Comparison of ENCODE assay signal across 8 mouse cellular contexts in the genomic region with DNA sequence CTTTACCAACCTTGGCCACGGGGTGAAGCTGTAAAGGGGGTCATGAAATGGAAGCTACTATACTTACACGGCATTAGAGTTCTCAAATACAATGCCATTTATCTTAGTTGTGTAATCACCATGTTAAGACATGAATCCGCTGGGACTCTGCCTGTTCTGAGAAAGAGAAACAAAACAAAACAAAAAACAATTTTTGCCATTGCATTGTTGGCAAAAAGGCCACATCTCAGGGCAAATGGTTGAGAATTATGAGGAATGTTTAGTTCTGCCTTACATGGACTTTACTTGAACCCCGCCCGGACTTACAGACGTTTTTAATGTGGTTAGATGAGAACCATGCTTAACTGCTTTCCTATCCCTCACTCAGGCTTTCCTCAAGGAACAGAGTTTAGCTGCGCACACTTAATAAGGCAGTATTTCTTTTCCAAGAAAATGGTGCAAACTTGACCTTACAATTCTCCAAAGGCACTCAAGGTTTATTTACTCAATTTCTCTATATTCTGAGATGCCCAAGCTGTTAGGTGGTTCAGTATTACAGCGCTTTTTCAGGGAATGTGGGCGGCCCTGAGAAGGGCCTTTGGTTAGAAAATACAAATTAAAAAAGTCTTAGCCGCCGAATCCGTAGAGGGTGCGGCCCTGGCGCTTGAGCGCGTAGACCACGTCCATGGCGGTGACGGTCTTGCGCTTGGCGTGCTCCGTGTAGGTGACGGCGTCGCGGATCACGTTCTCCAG. TPM values are rescaled to one million over a fixed set of nuclear protein-coding genes. Genes with fewer than 3 reads are reported as not detected.
DNase-seq lines count a peak whose midpoint lies in the region; ATAC-seq and TF ChIP-seq lines count a peak whose summit lies in the region.

No protein-coding gene starts in this region.

- no peak for TF ChIP-seq POLR2A in thymus, adult 2 months (IDR thresholded peaks at IDR 0.05; ENCODE audit: control insufficient read depth, extremely low read depth, insufficient read depth, low read length, poor library complexity)

- peaks cover 12% of the 10 kb centered on the region for H3K4me1 ChIP-seq in thymus, adult 2 months (replicated peaks; ENCODE audit: control insufficient read depth, insufficient read depth, low read length)
- H3K4me1 ChIP-seq in hindbrain, embryonic 11.5 days (replicated peaks; ENCODE audit: control insufficient read depth, insufficient read depth, low read length): peaks cover 8% of the 10 kb centered on the region; the same call in 1 of the 2 replicates

- H3K9me3 ChIP-seq in hindbrain, embryonic 11.5 days (ENCODE audit: control insufficient read depth, low read length): no peaks in the 10 kb centered on the region

- no peaks in the 10 kb centered on the region for H3K79me2 ChIP-seq in macrophage (ENCODE audit: inconsistent target)

- H3K27ac ChIP-seq in thymus, adult 2 months (ENCODE audit: control insufficient read depth, insufficient read depth, low read length): peak overlapping the region; percentile 78
- peak overlapping the region; percentile 83 for H3K27ac ChIP-seq in hindbrain, embryonic 11.5 days (ENCODE audit: low read depth, low read length)
- peak overlapping the region; percentile 62 for H3K27ac ChIP-seq in macrophage

- H3K4me2 ChIP-seq in hindbrain, embryonic 11.5 days (replicated peaks; ENCODE audit: low read depth, low read length): peak overlapping the region; percentile 46

- H3K27me3 ChIP-seq in thymus, adult 2 months (ENCODE audit: control insufficient read depth, insufficient read depth, low read length): no peaks in the 10 kb centered on the region
- H3K27me3 ChIP-seq in hindbrain, embryonic 11.5 days (ENCODE audit: control insufficient read depth, insufficient read depth, low read length): no peaks in the 10 kb centered on the region

- peak overlapping the region; percentile 40 for H3K4me3 ChIP-seq in thymus, adult 2 months (ENCODE audit: control insufficient read depth, insufficient read depth, low read length)
- H3K4me3 ChIP-seq in hindbrain, embryonic 11.5 days (ENCODE audit: low read depth, low read length): peak overlapping the region; percentile 35
- H3K4me3 ChIP-seq in macrophage (ENCODE audit: inconsistent target): peak overlapping the region; percentile 26

- DNase-seq in cerebellum, postnatal 10 days: peak; percentile 32 to 53
- DNase-seq in cerebellum, adult 11 months: no peak
- DNase-seq in thymus, adult 2 months: no peak
- no peak for DNase-seq in thymus, adult 18-20 months
- peak; percentile 50 for DNase-seq in hindbrain, embryonic 11.5 days (ENCODE audit: low spot score)
- DNase-seq in adrenal gland, adult 2 months: no peak
- no peak for DNase-seq in left cerebral cortex, adult 9 months (ENCODE audit: low spot score in 2 of 2)

- TF ChIP-seq CTCF in thymus, adult 2 months (IDR thresholded peaks at IDR 0.05; ENCODE audit: borderline replicate concordance, control insufficient read depth, extremely low read depth, insufficient read depth, low read length, poor library complexity): no peak

- peak overlapping the region; percentile 34; the same call in 1 of the 2 replicates for H3K9ac ChIP-seq in hindbrain, embryonic 11.5 days (ENCODE audit: low read depth, low read length)

- H3K36me3 ChIP-seq in thymus, adult 2 months (ENCODE audit: control insufficient read depth, insufficient read depth, low read length): no peaks in the 10 kb centered on the region
- H3K36me3 ChIP-seq in hindbrain, embryonic 11.5 days (ENCODE audit: control insufficient read depth, insufficient read depth, low read length): no peaks in the 10 kb centered on the region
- H3K36me3 ChIP-seq in macrophage (ENCODE audit: inconsistent target): no peaks in the 10 kb centered on the region

- ATAC-seq in hindbrain, embryonic 11.5 days (ENCODE audit: low FRiP score): peak; percentile 20; the same call in 1 of the 2 replicates

- 1% methylated on average over 22 of the region's 27 CpGs for WGBS in thymus, adult 2 months
- 2% methylated on average over 20 of the region's 27 CpGs for WGBS in hindbrain, embryonic 11.5 days
- 3% methylated on average over 13 of the region's 27 CpGs for WGBS in macrophage (ENCODE audit: missing documents)

RNA-seq across cellular contexts. Expression of a gene that starts 0.6 kb away (rescaled TPM):
- polyA plus RNA-seq in thymus, adult 2 months (2012; rRNA removed): 295 and 320 TPM in 2 replicates
- polyA plus RNA-seq in hindbrain, embryonic 11.5 days (2014; fragmentation: Nextera tagmentation; extraction: Ambion mirVana): 0.32 TPM in 1 of 2 replicates, not detected in the other
- total RNA-seq in macrophage (2018; cell fraction: chromatin; rRNA removed): 10 to 100 TPM in 1 of 26 experiments, 1 to 10 TPM in 13, not detected in 12; 1.7 to 19.1 (median 4.2) TPM
- total RNA-seq in macrophage (2018; cell fraction: cytosol; rRNA removed): 10 to 100 TPM in 19 of 26 experiments, 1 to 10 TPM in 7; 5.3 to 39.2 (median 14.2) TPM
- total RNA-seq in macrophage (2018; cell fraction: nucleus; rRNA removed): 10 to 100 TPM in 3 of 26 experiments, 1 to 10 TPM in 17, not detected in 6; 1.7 to 19.3 (median 5.2) TPM
- not detected in 3 replicates for polyA plus RNA-seq in macrophage (2018)
- total RNA-seq in adrenal gland, adult 2 months (2021): 10 to 100 TPM; 21.1 to 26.3 TPM
- polyA plus RNA-seq in adrenal gland, adult 2 months (2012; rRNA removed): 0.36 and 2.1 TPM in 2 replicates

RNA-seq across cellular contexts. Expression of a gene that starts 1.8 kb away (rescaled TPM):
- 348 and 451 TPM in 2 replicates for polyA plus RNA-seq in thymus, adult 2 months (2012; rRNA removed)
- 3.4 and 5.3 TPM in 2 replicates for polyA plus RNA-seq in hindbrain, embryonic 11.5 days (2014; fragmentation: Nextera tagmentation; extraction: Ambion mirVana)
- total RNA-seq in macrophage (2018; cell fraction: chromatin; rRNA removed): 10 to 100 TPM in 5 of 26 experiments, 1 to 10 TPM in 12, not detected in 9; 3.3 to 49.0 (median 5.9) TPM
- total RNA-seq in macrophage (2018; cell fraction: cytosol; rRNA removed): 10 to 100 TPM in 17 of 26 experiments, 1 to 10 TPM in 9; 3.3 to 36.0 (median 11.7) TPM
- total RNA-seq in macrophage (2018; cell fraction: nucleus; rRNA removed): 10 to 100 TPM in 7 of 26 experiments, 1 to 10 TPM in 15, not detected in 4; 2.1 to 57.8 (median 5.7) TPM
- polyA plus RNA-seq in macrophage (2018): not detected in 3 replicates
- total RNA-seq in adrenal gland, adult 2 months (2021): 10 to 100 TPM; 32.5 to 35.7 TPM
- polyA plus RNA-seq in adrenal gland, adult 2 months (2012; rRNA removed): 4.2 and 6.6 TPM in 2 replicates

RNA-seq across cellular contexts. Expression of a gene that starts 3.1 kb away (rescaled TPM):
- polyA plus RNA-seq in thymus, adult 2 months (2012; rRNA removed): 18.2 and 21.2 TPM in 2 replicates
- 2.4 and 3.7 TPM in 2 replicates for polyA plus RNA-seq in hindbrain, embryonic 11.5 days (2014; fragmentation: Nextera tagmentation; extraction: Ambion mirVana)
- total RNA-seq in macrophage (2018; cell fraction: chromatin; rRNA removed): 10 to 100 TPM in 9 of 26 experiments, 1 to 10 TPM in 13, not detected in 4; 1.6 to 48.0 (median 6.9) TPM
- 10 to 100 TPM in 19 of 26 experiments, 1 to 10 TPM in 7; 3.7 to 40.5 (median 16.0) TPM for total RNA-seq in macrophage (2018; cell fraction: cytosol; rRNA removed)
- 10 to 100 TPM in 7 of 26 experiments, 1 to 10 TPM in 19; 1.6 to 84.4 (median 6.7) TPM for total RNA-seq in macrophage (2018; cell fraction: nucleus; rRNA removed)
- polyA plus RNA-seq in macrophage (2018): 0.43 TPM in 1 of 3 replicates, not detected in the others
- total RNA-seq in adrenal gland, adult 2 months (2021): 10 to 100 TPM; 11.0 to 19.6 TPM
- polyA plus RNA-seq in adrenal gland, adult 2 months (2012; rRNA removed): 0.21 and 0.25 TPM in 2 replicates

RNA-seq across cellular contexts. Expression of a gene that starts 3.6 kb away (rescaled TPM):
- polyA plus RNA-seq in thymus, adult 2 months (2012; rRNA removed): 101 and 134 TPM in 2 replicates
- polyA plus RNA-seq in hindbrain, embryonic 11.5 days (2014; fragmentation: Nextera tagmentation; extraction: Ambion mirVana): 3.6 and 4.8 TPM in 2 replicates
- 10 to 100 TPM in 18 of 26 experiments, 1 to 10 TPM in 5, not detected in 3; 4.5 to 72.5 (median 15.5) TPM for total RNA-seq in macrophage (2018; cell fraction: chromatin; rRNA removed)
- total RNA-seq in macrophage (2018; cell fraction: cytosol; rRNA removed): 100 to 1,000 TPM in 2 of 26 experiments, 10 to 100 TPM in 24; 12.7 to 122 (median 32.5) TPM
- 100 to 1,000 TPM in 1 of 26 experiments, 10 to 100 TPM in 19, 1 to 10 TPM in 5, not detected in 1; 5.5 to 124 (median 19.4) TPM for total RNA-seq in macrophage (2018; cell fraction: nucleus; rRNA removed)
- 0.99 TPM in 1 of 3 replicates, not detected in the others for polyA plus RNA-seq in macrophage (2018)
- 10 to 100 TPM; 64.3 to 65.2 TPM for total RNA-seq in adrenal gland, adult 2 months (2021)
- polyA plus RNA-seq in adrenal gland, adult 2 months (2012; rRNA removed): 2.4 and 3.9 TPM in 2 replicates

RNA-seq across cellular contexts. Expression of a gene that starts 8.3 kb away (rescaled TPM):
- polyA plus RNA-seq in thymus, adult 2 months (2012; rRNA removed): 529 and 561 TPM in 2 replicates
- 6.5 and 10.7 TPM in 2 replicates for polyA plus RNA-seq in hindbrain, embryonic 11.5 days (2014; fragmentation: Nextera tagmentation; extraction: Ambion mirVana)
- 10 to 100 TPM in 1 of 26 experiments, 1 to 10 TPM in 2, not detected in 23; 2.2 to 11.6 (median 4.5) TPM for total RNA-seq in macrophage (2018; cell fraction: chromatin; rRNA removed)
- 10 to 100 TPM in 15 of 26 experiments, 1 to 10 TPM in 11; 2.2 to 40.1 (median 11.7) TPM for total RNA-seq in macrophage (2018; cell fraction: cytosol; rRNA removed)
- 10 to 100 TPM in 1 of 26 experiments, 1 to 10 TPM in 15, not detected in 10; 1.2 to 19.8 (median 2.5) TPM for total RNA-seq in macrophage (2018; cell fraction: nucleus; rRNA removed)
- polyA plus RNA-seq in macrophage (2018): not detected in 3 replicates
- 10 to 100 TPM; 25.0 to 32.1 TPM for total RNA-seq in adrenal gland, adult 2 months (2021)
- polyA plus RNA-seq in adrenal gland, adult 2 months (2012; rRNA removed): 2.5 and 3.2 TPM in 2 replicates

Comparison
In these comparisons a context has a peak if more than half of its experiments do, and no peak if none do; other contexts are left out.
1. DNase-seq: peak in cerebellum, postnatal 10 days (2 of 2) and hindbrain, embryonic 11.5 days (single experiment); none in cerebellum, adult 11 months (single experiment), thymus, adult 2 months (single experiment), thymus, adult 18-20 months (0 of 2), adrenal gland, adult 2 months (single experiment) and left cerebral cortex, adult 9 months (0 of 2).
2. RNA of a gene that starts 0.6 kb away (polyA plus RNA-seq): 295 to 320 TPM in thymus, adult 2 months; 0.36 to 2.1 TPM in adrenal gland, adult 2 months, not detected in macrophage and 0.32 TPM in hindbrain, embryonic 11.5 days; every median in the first group is over 10 times any median in the second.
3. RNA of a gene that starts 1.8 kb away (polyA plus RNA-seq): 348 to 451 TPM in thymus, adult 2 months; 4.2 to 6.6 TPM in adrenal gland, adult 2 months, 3.4 to 5.3 TPM in hindbrain, embryonic 11.5 days and not detected in macrophage; every median in the first group is over 10 times any median in the second.
4. Peak in every context shown above with its lines, with median percentiles within 50 percentile points of each other: H3K27ac ChIP-seq and H3K4me3 ChIP-seq.